Mouse (Mus musculus) embryonic facial prominence, embryonic 11.5 days (tissue): ENCODE measurements around the gene Hrh1. TPM values are rescaled to one million over a fixed set of nuclear protein-coding genes. Genes with fewer than 3 reads are reported as not detected.

Experiments
- ATAC-seq: fragments of 200-750 bp; cut with Nextera tagmentation; replicated peaks from 2 replicates; pipeline ENCODE4 v1.8.0; 2017; ENCODE audit warnings: low read depth; ENCODE audit not compliant: insufficient number of reproducible peaks, low FRiP score, low TSS enrichment
- DNase-seq: peaks from one replicate; pipeline ENCODE4 v3.0.0-alpha.2; 2015; ENCODE audit warnings: low spot score
- H3K27ac ChIP-seq: fragments of 300-500 bp; sonication (generic); replicated peaks from 2 replicates; pipeline ENCODE4 v1.5.1; 2014; ENCODE audit warnings: mild to moderate bottlenecking, low read depth, low read length, control low read depth
- H3K27me3 ChIP-seq: fragments of 300-500 bp; sonication (generic); 2 replicates; pipeline ENCODE4 v1.6.1; 2014; ENCODE audit warnings: mild to moderate bottlenecking, low read length, moderate library complexity, mixed read lengths; ENCODE audit not compliant: control insufficient read depth, insufficient read depth
- H3K36me3 ChIP-seq: fragments of 300-500 bp; sonication (generic); replicated peaks from 2 replicates; pipeline ENCODE4 v1.6.1; 2014; ENCODE audit warnings: low read depth, mild to moderate bottlenecking, low read length, moderate library complexity, mixed read lengths; ENCODE audit not compliant: control insufficient read depth, insufficient read depth
- H3K4me1 ChIP-seq: fragments of 300-500 bp; sonication (generic); 2 replicates; pipeline ENCODE4 v1.6.1; 2014; ENCODE audit warnings: low read length, mixed read lengths; ENCODE audit not compliant: control insufficient read depth, insufficient read depth
- H3K4me2 ChIP-seq: fragments of 300-500 bp; sonication (generic); 2 replicates; pipeline ENCODE4 v1.6.1; 2014; ENCODE audit warnings: low read depth, mild to moderate bottlenecking, control low read depth, low read length, moderate library complexity
- H3K4me3 ChIP-seq: fragments of 300-500 bp; sonication (generic); 2 replicates; pipeline ENCODE4 v1.5.1; 2014; ENCODE audit warnings: low read depth, low read length, control low read depth
- H3K9ac ChIP-seq: fragments of 300-500 bp; sonication (generic); replicated peaks from 2 replicates; pipeline ENCODE4 v1.6.1; 2014; ENCODE audit warnings: mild to moderate bottlenecking, control low read depth, low read length
- H3K9me3 ChIP-seq: fragments of 300-500 bp; sonication (generic); replicated peaks from 2 replicates; pipeline ENCODE4 v1.6.1; 2016; ENCODE audit warnings: mild to moderate bottlenecking, low read length, inconsistent platforms, mixed read lengths; ENCODE audit not compliant: control insufficient read depth
- WGBS: fragments of 180-500 bp; shearing (Covaris S2); extraction: QIAGEN DNeasy Blood & Tissue Kit; methylation state at CpG from one replicate; pipeline ENCODE4 v1.1.7; 2014; 5-methylcytosine and 5-hydroxymethylcytosine counted together
- polyA plus RNA-seq: library from polyadenylated mRNA; unstranded; fragments of >200 nt; fragmentation: Nextera tagmentation; extraction: Ambion mirVana; gene quantifications from 2 replicates; pipeline ENCODE4 v1.2.1, GENCODE M21; 2014

Gene Hrh1
- polyA plus RNA-seq, 1 experiment from 2014 or later: 0.20 TPM

- no peak overlapping the region for H3K4me2 ChIP-seq
- ATAC-seq: no peak
- no peaks in the 10 kb centered on the region for H3K9me3 ChIP-seq
- no peaks in the 10 kb centered on the region for H3K27me3 ChIP-seq
- no peak overlapping the region for H3K4me3 ChIP-seq
- no peaks in the 10 kb centered on the region for H3K4me1 ChIP-seq
- no peak for DNase-seq
- H3K27ac ChIP-seq: no peak overlapping the region
- H3K9ac ChIP-seq: no peak overlapping the region
- 84% methylated on average over 3 of the region's 3 CpGs for WGBS
- no peaks in the 10 kb centered on the region for H3K36me3 ChIP-seq
Measured at GRCm38 (mm10) chr6:114444976-114445375, 47.2 kb downstream of the Hrh1 start.

- no peak overlapping the region for H3K4me3 ChIP-seq
- no peaks in the 10 kb centered on the region for H3K27me3 ChIP-seq
- H3K27ac ChIP-seq: no peak overlapping the region
- no peaks in the 10 kb centered on the region for H3K4me1 ChIP-seq
- 74% methylated on average over 9 of the region's 9 CpGs for WGBS
- DNase-seq (no peak), ATAC-seq (no peak)
- no peak overlapping the region for H3K4me2 ChIP-seq
- H3K9ac ChIP-seq: no peak overlapping the region
- no peaks in the 10 kb centered on the region for H3K9me3 ChIP-seq
- no peaks in the 10 kb centered on the region for H3K36me3 ChIP-seq
Measured at GRCm38 (mm10) chr6:114448888-114449287, 51.2 kb downstream of the Hrh1 start.

- Histone ChIP-seq H3K4me3 (no peak overlapping the region), H3K4me2 (no peak overlapping the region), H3K27me3 (no peaks in the 10 kb centered on the region), H3K36me3 (no peaks in the 10 kb centered on the region), H3K4me1 (no peaks in the 10 kb centered on the region; the same call in 1 of the 2 replicates), H3K9me3 (no peaks in the 10 kb centered on the region), H3K9ac (no peak overlapping the region), H3K27ac (no peak overlapping the region)
- ATAC-seq (no peak), DNase-seq (no peak)
- WGBS: 87% methylated on average over 4 of the region's 4 CpGs
Measured at GRCm38 (mm10) chr6:114455267-114455666, 57.5 kb downstream of the Hrh1 start.

- H3K36me3 ChIP-seq: no peaks in the 10 kb centered on the region
- WGBS: 33% methylated on average over 11 of the region's 12 CpGs
- DNase-seq (peak; percentile 46), ATAC-seq (no peak)
- H3K9ac ChIP-seq: no peak overlapping the region; the same call in 1 of the 2 replicates
- H3K4me3 ChIP-seq: no peak overlapping the region
- no peak overlapping the region for H3K27ac ChIP-seq
- H3K4me1 ChIP-seq: no peaks in the 10 kb centered on the region; the same call in 1 of the 2 replicates
- no peak overlapping the region for H3K4me2 ChIP-seq
- H3K9me3 ChIP-seq: no peaks in the 10 kb centered on the region
- H3K27me3 ChIP-seq: no peaks in the 10 kb centered on the region
Measured at GRCm38 (mm10) chr6:114456255-114457042, 58.7 kb downstream of the Hrh1 start.

GRCm38 (mm10) chr6:114457299-114457698 is 59.6 kb downstream of the Hrh1 start:
- no peaks in the 10 kb centered on the region; the same call in 1 of the 2 replicates for H3K4me1 ChIP-seq
- ATAC-seq (no peak), DNase-seq (no peak)
- H3K9ac ChIP-seq: no peak overlapping the region
- no peaks in the 10 kb centered on the region for H3K9me3 ChIP-seq
- no peaks in the 10 kb centered on the region for H3K27me3 ChIP-seq
- H3K4me3 ChIP-seq: no peak overlapping the region
- no peaks in the 10 kb centered on the region for H3K36me3 ChIP-seq
- 89% methylated on average over 3 of the region's 3 CpGs for WGBS
- no peak overlapping the region for H3K4me2 ChIP-seq
- H3K27ac ChIP-seq: no peak overlapping the region

- WGBS: 76% methylated on average over 5 of the region's 5 CpGs
- no peaks in the 10 kb centered on the region for H3K36me3 ChIP-seq
Measured at GRCm38 (mm10) chr6:114458191-114458590, 60.5 kb downstream of the Hrh1 start.

GRCm38 (mm10) chr6:114459969-114460368 is 62.2 kb downstream of the Hrh1 start:
- no peak overlapping the region for H3K27ac ChIP-seq
- no peaks in the 10 kb centered on the region for H3K27me3 ChIP-seq
- H3K9ac ChIP-seq: no peak overlapping the region
- H3K4me3 ChIP-seq: no peak overlapping the region
- WGBS: 68% methylated on average over 2 of the region's 2 CpGs
- no peaks in the 10 kb centered on the region for H3K9me3 ChIP-seq
- H3K4me2 ChIP-seq: no peak overlapping the region
- H3K4me1 ChIP-seq: no peaks in the 10 kb centered on the region; the same call in 1 of the 2 replicates
- no peak for ATAC-seq
- no peaks in the 10 kb centered on the region for H3K36me3 ChIP-seq
- no peak for DNase-seq

More at GRCm38 (mm10) chr6:114458191-114458590, 60.5 kb downstream of the Hrh1 start:
- Histone ChIP-seq H3K4me3 (no peak overlapping the region), H3K27me3 (no peaks in the 10 kb centered on the region), H3K4me2 (no peak overlapping the region), H3K27ac (no peak overlapping the region), H3K9me3 (no peaks in the 10 kb centered on the region), H3K4me1 (no peaks in the 10 kb centered on the region; the same call in 1 of the 2 replicates), H3K9ac (no peak overlapping the region)
- DNase-seq (no peak), ATAC-seq (no peak)

- no peak for ATAC-seq
- Histone ChIP-seq H3K36me3 (no peaks in the 10 kb centered on the region), H3K4me1 (no peaks in the 10 kb centered on the region; the same call in 1 of the 2 replicates), H3K9ac (no peak overlapping the region), H3K4me3 (no peak overlapping the region), H3K27ac (no peak overlapping the region), H3K4me2 (no peak overlapping the region), H3K27me3 (no peaks in the 10 kb centered on the region), H3K9me3 (no peaks in the 10 kb centered on the region)
- no peak for DNase-seq
Measured at GRCm38 (mm10) chr6:114461536-114461935, 63.8 kb downstream of the Hrh1 start.
